Mouse (Mus musculus) natural killer cell, adult 2 months (primary cell): Measurements from ENCODE around the gene Pigx.
A peak's percentile ranks its signal among the peaks of the same experiment; 100 is the strongest.

Source experiments
- DNase-seq, 2 experiments: peaks; one replicate each; pipeline ENCODE4 v3.0.0; 2022; ENCODE audit warnings: low spot score in 2 of 2

The Pigx gene

DNA sequence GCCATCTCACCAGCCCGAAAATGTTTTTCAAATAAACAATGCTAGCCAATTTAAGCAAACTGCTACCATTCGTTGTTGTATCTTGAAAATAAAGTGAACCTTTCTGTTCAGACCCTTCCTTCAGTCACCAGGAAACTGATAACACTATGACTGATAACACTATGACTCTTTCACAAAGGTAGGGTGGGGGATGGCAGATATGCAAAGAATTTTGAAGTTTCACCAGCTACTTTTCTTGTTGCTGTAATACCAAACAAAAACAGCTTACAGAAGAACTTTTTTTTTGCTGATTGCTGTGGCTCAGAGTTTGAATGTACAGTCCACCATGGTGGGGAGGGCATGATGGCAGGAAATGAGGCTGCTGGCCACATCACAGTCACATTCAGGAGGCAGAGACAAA, 37.3 kb downstream of the Pigx start:
- DNase-seq = peak in 1 of 2 experiments; percentile 18

DNA sequence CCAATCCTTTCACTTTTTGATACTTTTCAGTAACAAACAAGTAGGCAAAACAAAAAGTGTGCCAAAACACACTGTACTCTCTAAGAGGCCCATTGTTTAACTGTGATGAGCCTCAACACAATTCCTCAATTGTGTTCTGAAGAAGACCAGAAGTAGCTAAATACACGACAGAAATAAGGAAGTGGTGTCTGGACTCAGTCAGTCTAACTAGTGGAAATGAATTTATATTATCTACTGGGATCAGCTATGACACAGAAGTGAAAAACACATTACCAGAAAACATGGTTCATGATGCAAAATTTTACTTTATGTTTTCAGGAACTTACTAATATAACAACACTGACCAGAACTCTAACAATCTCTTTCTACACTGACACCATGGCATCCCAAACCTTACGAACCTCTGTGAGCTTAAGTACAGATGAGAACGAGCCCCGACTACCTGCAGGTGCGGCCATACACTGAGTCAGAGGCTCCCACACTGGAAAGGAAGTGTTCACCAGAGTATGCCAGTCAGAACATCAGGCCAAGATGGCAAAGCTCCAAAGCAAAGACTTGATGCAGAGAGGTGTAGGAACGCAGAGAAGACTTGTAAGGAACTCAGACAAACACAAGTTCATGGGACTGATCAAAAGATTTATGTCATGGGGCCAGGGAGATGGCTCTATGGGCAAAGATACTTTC, 39.6 kb downstream of the Pigx start:
- DNase-seq = no peak

GRCm38 (mm10) chr16:32058817-32059216, 40.7 kb downstream of the Pigx start:
- no peak for DNase-seq

GRCm38 (mm10) chr16:32042367-32042766, 57.2 kb downstream of the Pigx start:
- DNase-seq = no peak
